Mouse (Mus musculus) E14TG2a.4 (cell line): ENCODE measurements at regions not wholly inside any gene's neighbourhood (a gene's known extent, or its start where the extent isn't known, plus 50 kb on each side); places are given as distances from the start of the nearest gene placed in this dataset.

ENCODE experiments used
- CTCF ChIP-seq: conservative IDR thresholded peaks from 2 replicates; pipeline ENCODE4 v1.5.1; 2014; ENCODE audit warnings: low read length
- NANOG ChIP-seq: IDR thresholded peaks from 2 replicates; pipeline ENCODE4 v1.6.1; 2014; ENCODE audit warnings: borderline replicate concordance, low read length, mixed read lengths

DNA sequence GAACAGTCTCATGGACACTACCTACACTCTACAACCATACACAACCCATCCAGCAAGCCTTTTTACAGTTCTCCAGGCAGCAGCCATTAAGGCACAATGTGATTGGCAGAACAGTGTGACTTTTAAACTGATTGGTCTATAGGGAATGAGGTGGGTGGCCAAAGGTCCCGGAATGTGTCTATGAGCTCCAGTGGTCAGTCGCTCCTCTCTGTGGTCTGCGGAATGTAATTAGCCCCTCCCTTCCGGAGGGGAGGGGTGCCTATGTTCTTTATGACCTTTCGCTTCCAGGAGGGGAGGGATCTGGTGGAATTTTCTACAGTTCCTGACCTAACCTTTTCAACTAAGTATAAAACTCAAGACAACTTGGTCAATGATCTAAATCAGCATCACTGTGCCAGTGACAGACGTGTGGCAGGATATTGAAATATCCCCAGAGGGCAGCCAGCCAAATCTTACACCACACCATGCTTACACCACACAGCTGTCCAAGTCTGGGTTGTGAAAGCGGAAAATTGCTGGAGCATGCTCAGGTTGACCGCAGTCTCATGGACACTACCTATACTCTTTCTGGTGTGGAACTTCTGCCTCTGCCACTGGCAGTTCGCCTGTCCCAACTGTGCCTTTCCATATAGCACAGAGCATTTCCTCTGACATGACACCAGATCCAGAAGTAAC is 84.4 kb upstream of the Col5a2 start:
- TF ChIP-seq CTCF (no peak), NANOG (no peak)
